Mouse (Mus musculus): ENCODE data around the gene Lst1. TPM values are rescaled to one million over a fixed set of nuclear protein-coding genes. Genes with fewer than 3 reads are reported as not detected.
A peak's percentile ranks its signal among the peaks of the same experiment; 100 is the strongest.

Gene Lst1
- polyA plus RNA-seq, 1 experiment from 2014 or later, result 6.9 TPM

GRCm38 (mm10) chr17:35202442-35202841 is 14.2 kb upstream of the Lst1 start:
- H3K27me3 ChIP-seq (replicated peaks; ENCODE audit: low read depth, poor library complexity, severe bottlenecking), result peaks cover 78% of the 10 kb centered on the region

GRCm38 (mm10) chr17:35201787-35202186 is 13.5 kb upstream of the Lst1 start, which contains the start of gene Tnf:
Gene Tnf, minus strand, starts transcription at chr17:35202007.
- 43% methylated on average over 13 of the region's 13 CpGs for WGBS
- H3K4me3 ChIP-seq, result 0 out of 2 replicates have a peak within 1 kb of the TSS, but pooled peaks have one; percentile 4
- no peak for DNase-seq (ENCODE audit: low spot score)
- no peak within 1 kb of the TSS for H3K27ac ChIP-seq (replicated peaks)
- no peaks in the 10 kb centered on the region for H3K36me3 ChIP-seq (replicated peaks)
- H3K4me1 ChIP-seq, result peaks cover 14% of the 10 kb centered on the region
- H3K9me3 ChIP-seq, result no peaks in the 10 kb centered on the region
- peaks cover 85% of the 10 kb centered on the region for H3K27me3 ChIP-seq (replicated peaks; ENCODE audit: low read depth, poor library complexity, severe bottlenecking)

More at GRCm38 (mm10) chr17:35202442-35202841, 14.2 kb upstream of the Lst1 start:
- no peaks in the 10 kb centered on the region for H3K36me3 ChIP-seq (replicated peaks)
- 78% methylated on average over 4 of the region's 4 CpGs for WGBS
- H3K27ac ChIP-seq (replicated peaks), result no peak overlapping the region
- H3K9me3 ChIP-seq, result no peaks in the 10 kb centered on the region
- no peak overlapping the region for H3K4me3 ChIP-seq
- DNase-seq (ENCODE audit: low spot score), result no peak
- H3K4me1 ChIP-seq, result peaks cover 14% of the 10 kb centered on the region

- WGBS, result 79% methylated on average over 11 of the region's 11 CpGs
- Histone ChIP-seq H3K9me3 (no peaks in the 10 kb centered on the region), H3K27me3 (replicated peaks; ENCODE audit: low read depth, poor library complexity, severe bottlenecking) (peaks cover 92% of the 10 kb centered on the region)
Observed at GRCm38 (mm10) chr17:35201128-35201527, 12.9 kb upstream of the Lst1 start.

GRCm38 (mm10) chr17:35200398-35200797 is 12.2 kb upstream of the Lst1 start:
- H3K4me3 ChIP-seq, result no peak overlapping the region
- no peaks in the 10 kb centered on the region for H3K9me3 ChIP-seq
- H3K27me3 ChIP-seq (replicated peaks; ENCODE audit: low read depth, poor library complexity, severe bottlenecking), result peaks cover 96% of the 10 kb centered on the region
- no peak overlapping the region for H3K27ac ChIP-seq (replicated peaks)
- WGBS, result 89% methylated on average over 11 of the region's 11 CpGs
- H3K36me3 ChIP-seq (replicated peaks), result no peaks in the 10 kb centered on the region
- peaks cover 23% of the 10 kb centered on the region for H3K4me1 ChIP-seq
- no peak for DNase-seq (ENCODE audit: low spot score)

More at GRCm38 (mm10) chr17:35201128-35201527, 12.9 kb upstream of the Lst1 start:
- Histone ChIP-seq H3K4me1 (peaks cover 15% of the 10 kb centered on the region), H3K4me3 (0 out of 2 replicates have a peak overlapping the region, but pooled peaks have one; percentile 4), H3K27ac (replicated peaks) (no peak overlapping the region), H3K36me3 (replicated peaks) (no peaks in the 10 kb centered on the region)
- DNase-seq (ENCODE audit: low spot score), result no peak

GRCm38 (mm10) chr17:35198946-35199345 is 10.7 kb upstream of the Lst1 start:
- Histone ChIP-seq H3K27me3 (replicated peaks; ENCODE audit: low read depth, poor library complexity, severe bottlenecking) (peaks cover 96% of the 10 kb centered on the region), H3K4me1 (peaks cover 29% of the 10 kb centered on the region), H3K36me3 (replicated peaks) (no peaks in the 10 kb centered on the region), H3K9me3 (no peaks in the 10 kb centered on the region), H3K27ac (replicated peaks) (no peak overlapping the region), H3K4me3 (no peak overlapping the region)
- WGBS, result 18% methylated on average over 8 of the region's 8 CpGs
- DNase-seq (ENCODE audit: low spot score), result no peak

- peaks cover 32% of the 10 kb centered on the region for H3K4me1 ChIP-seq
- H3K27me3 ChIP-seq (replicated peaks; ENCODE audit: low read depth, poor library complexity, severe bottlenecking), result peaks cover 95% of the 10 kb centered on the region
- no peak for DNase-seq (ENCODE audit: low spot score)
- WGBS, result 60% methylated on average over 7 of the region's 7 CpGs
- no peaks in the 10 kb centered on the region for H3K9me3 ChIP-seq
- no peak overlapping the region for H3K4me3 ChIP-seq
- H3K27ac ChIP-seq (replicated peaks), result no peak overlapping the region
- no peaks in the 10 kb centered on the region for H3K36me3 ChIP-seq (replicated peaks)
Observed at GRCm38 (mm10) chr17:35198029-35198428, 9.8 kb upstream of the Lst1 start.

GRCm38 (mm10) chr17:35197126-35197525 is 8.9 kb upstream of the Lst1 start:
- Histone ChIP-seq H3K9me3 (no peaks in the 10 kb centered on the region), H3K27ac (replicated peaks) (no peak overlapping the region), H3K4me3 (no peak overlapping the region), H3K27me3 (replicated peaks; ENCODE audit: low read depth, poor library complexity, severe bottlenecking) (peaks cover 86% of the 10 kb centered on the region), H3K4me1 (peaks cover 32% of the 10 kb centered on the region), H3K36me3 (replicated peaks) (no peaks in the 10 kb centered on the region)
- no peak for DNase-seq (ENCODE audit: low spot score)
- WGBS, result 52% methylated on average over 6 of the region's 6 CpGs

GRCm38 (mm10) chr17:35196321-35196641 is 8.0 kb upstream of the Lst1 start:
- no peak for DNase-seq (ENCODE audit: low spot score)
- Histone ChIP-seq H3K27me3 (replicated peaks; ENCODE audit: low read depth, poor library complexity, severe bottlenecking) (peaks cover 77% of the 10 kb centered on the region), H3K4me1 (peaks cover 32% of the 10 kb centered on the region), H3K27ac (replicated peaks) (no peak overlapping the region), H3K9me3 (no peaks in the 10 kb centered on the region), H3K36me3 (replicated peaks) (no peaks in the 10 kb centered on the region), H3K4me3 (peak overlapping the region; percentile 61)
- 32% methylated on average over 9 of the region's 9 CpGs for WGBS

GRCm38 (mm10) chr17:35195631-35196320 is 7.5 kb upstream of the Lst1 start:
- WGBS, result 2% methylated on average over 66 of the region's 66 CpGs
- peaks cover 72% of the 10 kb centered on the region for H3K27me3 ChIP-seq (replicated peaks; ENCODE audit: low read depth, poor library complexity, severe bottlenecking)

GRCm38 (mm10) chr17:35194844-35195630 is 6.8 kb upstream of the Lst1 start:
- Histone ChIP-seq H3K36me3 (replicated peaks) (no peaks in the 10 kb centered on the region), H3K27ac (replicated peaks) (peak overlapping the region; percentile 35; the same call in 1 of the 2 replicates), H3K4me3 (peak overlapping the region; percentile 61), H3K4me1 (peaks cover 32% of the 10 kb centered on the region), H3K9me3 (no peaks in the 10 kb centered on the region), H3K27me3 (replicated peaks; ENCODE audit: low read depth, poor library complexity, severe bottlenecking) (peaks cover 65% of the 10 kb centered on the region)
- WGBS, result 41% methylated on average over 19 of the region's 19 CpGs
- DNase-seq (ENCODE audit: low spot score), result no peak

More at GRCm38 (mm10) chr17:35195631-35196320, 7.5 kb upstream of the Lst1 start:
- H3K4me3 ChIP-seq, result peak overlapping the region; percentile 61
- peaks cover 32% of the 10 kb centered on the region for H3K4me1 ChIP-seq
- DNase-seq (ENCODE audit: low spot score), result peak; percentile 87
- no peaks in the 10 kb centered on the region for H3K9me3 ChIP-seq
- peak overlapping the region; percentile 35; the same call in 1 of the 2 replicates for H3K27ac ChIP-seq (replicated peaks)
- no peaks in the 10 kb centered on the region for H3K36me3 ChIP-seq (replicated peaks)

GRCm38 (mm10) chr17:35193881-35194843 is 5.9 kb upstream of the Lst1 start, which contains the start of gene Ltb:
Gene Ltb, plus strand, starts transcription at chr17:35194439.
- peaks cover 36% of the 10 kb centered on the region for H3K4me1 ChIP-seq
- WGBS, result 69% methylated on average over 28 of the region's 28 CpGs
- no peaks in the 10 kb centered on the region for H3K9me3 ChIP-seq
- no peak for DNase-seq (ENCODE audit: low spot score)
- peaks cover 59% of the 10 kb centered on the region for H3K27me3 ChIP-seq (replicated peaks; ENCODE audit: low read depth, poor library complexity, severe bottlenecking)
- H3K36me3 ChIP-seq (replicated peaks), result no peaks in the 10 kb centered on the region
- no peak within 1 kb of the TSS for H3K27ac ChIP-seq (replicated peaks)
- peak within 1 kb of the TSS; percentile 61 for H3K4me3 ChIP-seq

GRCm38 (mm10) chr17:35192924-35193323 is 4.7 kb upstream of the Lst1 start:
- peaks cover 48% of the 10 kb centered on the region for H3K27me3 ChIP-seq (replicated peaks; ENCODE audit: low read depth, poor library complexity, severe bottlenecking)
- 84% methylated on average over 5 of the region's 5 CpGs for WGBS

More at GRCm38 (mm10) chr17:35192924-35193323, 4.7 kb upstream of the Lst1 start:
- H3K4me1 ChIP-seq, result peaks cover 31% of the 10 kb centered on the region
- no peaks in the 10 kb centered on the region for H3K9me3 ChIP-seq
- H3K4me3 ChIP-seq, result no peak overlapping the region
- H3K36me3 ChIP-seq (replicated peaks), result no peaks in the 10 kb centered on the region
- H3K27ac ChIP-seq (replicated peaks), result no peak overlapping the region
- no peak for DNase-seq (ENCODE audit: low spot score)
